Mouse (Mus musculus) embryonic fibroblast, embryonic 13.5 days (primary cell): ENCODE measurements around the gene Kank2.

Experiments used
- CTCF ChIP-seq: IDR thresholded peaks from 2 replicates; pipeline ENCODE4 v1.5.1; 2011; ENCODE audit warnings: mild to moderate bottlenecking, control low read depth, low read length, moderate library complexity, borderline replicate concordance; ENCODE audit not compliant: insufficient read depth
- POLR2A ChIP-seq: IDR thresholded peaks from 2 replicates; pipeline ENCODE4 v1.6.1; 2011; ENCODE audit warnings: low read depth, mild to moderate bottlenecking, control low read depth, low read length, moderate library complexity

DNA sequence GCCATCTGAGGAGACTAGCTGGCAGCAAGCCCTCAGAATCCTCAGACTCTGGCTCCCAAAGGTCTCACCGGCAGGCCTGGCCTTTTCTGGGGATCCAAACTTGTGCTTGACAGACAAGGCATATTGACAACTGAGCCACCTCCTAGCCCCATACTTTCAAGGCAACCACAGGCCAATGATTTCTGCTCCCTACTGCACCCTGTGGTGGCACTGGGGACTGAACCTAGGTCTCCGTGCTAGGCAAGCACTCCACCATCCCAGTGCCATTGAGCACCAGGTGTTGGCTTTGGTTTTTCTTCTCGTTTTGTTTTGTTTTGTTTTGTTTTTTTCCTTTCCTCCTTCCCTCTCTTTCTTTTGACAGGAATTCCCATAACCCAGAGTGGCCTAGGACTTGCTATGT lies 10.0 kb upstream of the Kank2 start:
- TF ChIP-seq CTCF (peak; percentile 42; the same call in 1 of the 2 replicates), POLR2A (no peak)
